Comparison of ENCODE assay signal across 9 mouse cellular contexts in the genomic region with DNA sequence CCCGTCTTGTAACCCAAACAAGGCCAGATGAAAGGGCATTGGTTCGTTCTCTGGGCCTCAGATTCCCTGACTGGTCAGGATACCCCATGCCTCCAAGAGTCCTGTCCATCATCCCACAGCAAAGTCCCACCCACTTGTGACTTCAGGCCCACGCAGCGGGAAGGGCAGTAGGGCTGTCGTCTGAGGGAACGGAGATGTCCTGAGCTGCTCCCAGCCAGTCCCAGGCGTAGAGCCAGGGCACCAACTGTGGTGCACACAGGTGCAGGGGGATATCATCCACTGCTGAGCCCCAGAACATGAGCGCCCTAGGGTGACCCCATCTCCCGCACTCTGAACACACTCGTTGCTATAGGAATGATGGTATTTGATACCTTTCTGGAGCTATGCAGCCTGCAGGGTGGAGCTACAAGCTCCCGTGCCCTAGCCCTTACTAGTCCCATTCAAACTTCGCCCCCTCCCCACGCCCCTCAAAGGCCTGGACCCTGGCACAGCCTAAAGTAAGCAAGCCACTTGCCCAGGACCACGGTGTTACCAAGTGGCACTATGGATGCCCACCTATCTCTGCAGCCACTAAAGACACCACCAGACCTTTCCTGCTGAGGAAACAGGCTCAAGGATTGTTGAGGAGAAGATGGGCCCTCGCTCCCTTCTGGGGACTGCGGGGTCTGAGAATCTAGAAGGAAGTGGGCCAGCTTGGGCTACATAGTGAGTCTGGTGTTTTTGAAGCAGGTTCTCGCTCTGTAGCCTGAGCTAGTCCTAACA. TPM values are rescaled to one million over a fixed set of nuclear protein-coding genes. Genes with fewer than 3 reads are reported as not detected.
DNase-seq lines count a peak whose midpoint lies in the region; ATAC-seq and TF ChIP-seq lines count a peak whose summit lies in the region.
"Had no signal": no experiment of that assay in that cellular context is flagged by ENCODE, and none has a peak within 500 bp of the region (broad histone marks: within the 10 kb centered on the region; RNA-seq: fewer than 3 reads in every experiment).

No protein-coding gene starts in this region.

- peak; percentile 81 for DNase-seq in cerebellum, adult 11-12 months
- DNase-seq in cerebellum, adult 18-20 months: no peak
- DNase-seq in lung, postnatal 0 days (ENCODE audit: low spot score): no peak
- no peak for DNase-seq in lung, postnatal 25 days (ENCODE audit: low spot score)
- no peak for DNase-seq in frontal cortex, postnatal 25 days (ENCODE audit: low spot score in 2 of 2)
- DNase-seq in frontal cortex, adult 2 months (ENCODE audit: extremely low spot score in 1 of 2, low spot score in 1 of 2): no peak

- H3K27ac ChIP-seq in lung, postnatal 0 days (ENCODE audit: low read length): peak overlapping the region; percentile 15; the same call in 1 of the 2 replicates
- H3K27ac ChIP-seq in heart, embryonic 16.5 days (ENCODE audit: low read length): peak overlapping the region; percentile 31
- peak overlapping the region; percentile 70 for H3K27ac ChIP-seq in small intestine, adult 2 months (ENCODE audit: insufficient read depth, low read depth, low read length)

- WGBS in lung, postnatal 0 days: 57% methylated on average over 17 of the region's 17 CpGs
- WGBS in heart, embryonic 16.5 days: 69% methylated on average over 17 of the region's 17 CpGs
- 48% methylated on average over 17 of the region's 17 CpGs for WGBS in small intestine, adult 2 months

- no peaks in the 10 kb centered on the region for H3K9me3 ChIP-seq in lung, postnatal 0 days (ENCODE audit: low read length)
- H3K9me3 ChIP-seq in heart, embryonic 16.5 days (replicated peaks; ENCODE audit: control insufficient read depth, low read length): no peaks in the 10 kb centered on the region
- H3K9me3 ChIP-seq: neural tube, embryonic 12.5 days had no signal

- no peak overlapping the region for H3K4me2 ChIP-seq in lung, postnatal 0 days (replicated peaks; ENCODE audit: low read depth, low read length)
- H3K4me2 ChIP-seq in heart, embryonic 16.5 days (ENCODE audit: low read depth, low read length): no peak overlapping the region

- H3K4me1 ChIP-seq in lung, postnatal 0 days (ENCODE audit: insufficient read depth, low read depth, low read length): peaks cover 54% of the 10 kb centered on the region
- H3K4me1 ChIP-seq in heart, embryonic 16.5 days (ENCODE audit: control insufficient read depth, insufficient read depth, low read length): peaks cover 82% of the 10 kb centered on the region
- H3K4me1 ChIP-seq in small intestine, adult 2 months (ENCODE audit: control insufficient read depth, insufficient read depth, insufficient read length, low read length): peaks cover 69% of the 10 kb centered on the region

- ATAC-seq in lung, postnatal 0 days: no peak
- ATAC-seq in heart, embryonic 16.5 days (replicated peaks; ENCODE audit: extremely low read depth, insufficient read depth, low FRiP score): no peak

- H3K36me3 ChIP-seq in lung, postnatal 0 days (ENCODE audit: insufficient read depth, low read length): no peaks in the 10 kb centered on the region
- H3K36me3 ChIP-seq in heart, embryonic 16.5 days (ENCODE audit: control insufficient read depth, insufficient read depth): peaks cover 9% of the 10 kb centered on the region
- no peaks in the 10 kb centered on the region; the same call in 1 of the 2 replicates for H3K36me3 ChIP-seq in small intestine, adult 2 months (ENCODE audit: control insufficient read depth, insufficient read depth, low read length)

- TF ChIP-seq EP300 in lung, postnatal 0 days (IDR thresholded peaks at IDR 0.05): no peak

- no peak for TF ChIP-seq CTCF in lung, postnatal 0 days (IDR thresholded peaks at IDR 0.05)
- no peak for TF ChIP-seq CTCF in small intestine, adult 2 months (IDR thresholded peaks at IDR 0.05; ENCODE audit: extremely low read depth, insufficient read length, insufficient replicate concordance, low read depth, low read length)

- no peak overlapping the region for H3K4me3 ChIP-seq in lung, postnatal 0 days (ENCODE audit: low read depth, low read length)
- no peak overlapping the region for H3K4me3 ChIP-seq in heart, embryonic 16.5 days (ENCODE audit: low read length)
- no peak overlapping the region for H3K4me3 ChIP-seq in small intestine, adult 2 months (ENCODE audit: low read depth, low read length)

- no peak overlapping the region for H3K9ac ChIP-seq in lung, postnatal 0 days (replicated peaks; ENCODE audit: low read depth)
- no peak overlapping the region for H3K9ac ChIP-seq in heart, embryonic 16.5 days (ENCODE audit: low read length)

- no peak for TF ChIP-seq POLR2A in small intestine, adult 2 months (IDR thresholded peaks at IDR 0.05; ENCODE audit: low read depth, low read length)

- H3K27me3 ChIP-seq in lung, postnatal 0 days (replicated peaks; ENCODE audit: insufficient read depth, low read length): no peaks in the 10 kb centered on the region
- H3K27me3 ChIP-seq in heart, embryonic 16.5 days (ENCODE audit: control insufficient read depth, insufficient read depth, low read length): no peaks in the 10 kb centered on the region
- H3K27me3 ChIP-seq in small intestine, adult 2 months (ENCODE audit: control insufficient read depth, insufficient read depth, low read length): no peaks in the 10 kb centered on the region
- H3K27me3 ChIP-seq: neural tube, embryonic 12.5 days had no signal

RNA-seq across cellular contexts. Expression of a gene that starts 22.9 kb away (rescaled TPM):
- 3.1 and 3.6 TPM in 2 replicates for polyA plus RNA-seq in lung, postnatal 0 days (2015; fragmentation: Nextera tagmentation; extraction: Ambion mirVana)
- 5.0 and 9.2 TPM in 2 replicates for polyA plus RNA-seq in heart, embryonic 16.5 days (2015; fragmentation: Nextera tagmentation; extraction: Ambion mirVana)
- 2,702 and 6,898 TPM in 2 replicates for polyA plus RNA-seq in small intestine, adult 2 months (2012; rRNA removed)
- polyA plus RNA-seq in frontal cortex, adult 2 months (2012; rRNA removed): 3.6 and 4.5 TPM in 2 replicates

RNA-seq across cellular contexts. Expression of a gene that starts 26.9 kb away (rescaled TPM):
- 0.20 and 0.63 TPM in 2 replicates for polyA plus RNA-seq in lung, postnatal 0 days (2015; fragmentation: Nextera tagmentation; extraction: Ambion mirVana)
- 0.55 and 0.83 TPM in 2 replicates for polyA plus RNA-seq in heart, embryonic 16.5 days (2015; fragmentation: Nextera tagmentation; extraction: Ambion mirVana)
- 2.9 and 5.0 TPM in 2 replicates for polyA plus RNA-seq in small intestine, adult 2 months (2012; rRNA removed)
- polyA plus RNA-seq in frontal cortex, adult 2 months (2012; rRNA removed): 7.4 and 10.1 TPM in 2 replicates

RNA-seq across cellular contexts. Expression of a gene that starts 31.5 kb away (rescaled TPM):
- 2.4 and 3.0 TPM in 2 replicates for polyA plus RNA-seq in lung, postnatal 0 days (2015; fragmentation: Nextera tagmentation; extraction: Ambion mirVana)
- 2.1 and 2.6 TPM in 2 replicates for polyA plus RNA-seq in heart, embryonic 16.5 days (2015; fragmentation: Nextera tagmentation; extraction: Ambion mirVana)
- polyA plus RNA-seq in small intestine, adult 2 months (2012; rRNA removed): 1.8 and 4.8 TPM in 2 replicates
- polyA plus RNA-seq in frontal cortex, adult 2 months (2012; rRNA removed): 6.9 and 8.9 TPM in 2 replicates

RNA-seq across cellular contexts. Expression of a gene that starts 31.5 kb away (rescaled TPM):
- polyA plus RNA-seq in lung, postnatal 0 days (2015; fragmentation: Nextera tagmentation; extraction: Ambion mirVana): 49.4 and 55.2 TPM in 2 replicates
- 83.4 and 86.2 TPM in 2 replicates for polyA plus RNA-seq in heart, embryonic 16.5 days (2015; fragmentation: Nextera tagmentation; extraction: Ambion mirVana)
- 86.8 and 113 TPM in 2 replicates for polyA plus RNA-seq in small intestine, adult 2 months (2012; rRNA removed)
- 92.2 and 105 TPM in 2 replicates for polyA plus RNA-seq in frontal cortex, adult 2 months (2012; rRNA removed)

RNA-seq across cellular contexts. Expression of a gene that starts 37.4 kb away (rescaled TPM):
- polyA plus RNA-seq in lung, postnatal 0 days (2015; fragmentation: Nextera tagmentation; extraction: Ambion mirVana): 39.5 and 39.7 TPM in 2 replicates
- polyA plus RNA-seq in heart, embryonic 16.5 days (2015; fragmentation: Nextera tagmentation; extraction: Ambion mirVana): 74.6 and 82.8 TPM in 2 replicates
- polyA plus RNA-seq in small intestine, adult 2 months (2012; rRNA removed): 70.5 and 132 TPM in 2 replicates
- polyA plus RNA-seq in frontal cortex, adult 2 months (2012; rRNA removed): 66.9 and 71.6 TPM in 2 replicates

Comparison
In these comparisons a context has a peak if more than half of its experiments do, and no peak if none do; other contexts are left out.
1. H3K27ac ChIP-seq: peak in every context shown above with its lines; median percentile 70 in small intestine, adult 2 months; 31 in heart, embryonic 16.5 days; 15 in lung, postnatal 0 days.
2. RNA of a gene that starts 22.9 kb away (polyA plus RNA-seq): 2,702 to 6,898 TPM in small intestine, adult 2 months; 5.0 to 9.2 TPM in heart, embryonic 16.5 days, 3.6 to 4.5 TPM in frontal cortex, adult 2 months and 3.1 to 3.6 TPM in lung, postnatal 0 days; every median in the first group is over 100 times any median in the second.